Mouse (Mus musculus): ENCODE data around the gene Rabgef1.

GRCm38 (mm10) chr5:130203948-130204347 lies 32.4 kb downstream of the Rabgef1 start:
- TF ChIP-seq ZC3H11A (IDR thresholded peaks at IDR 0.05; ENCODE audit: borderline replicate concordance, low read depth, low read length) (no peak), ZNF384 (IDR thresholded peaks at IDR 0.05; ENCODE audit: low read depth, low read length) (no peak), HCFC1 (IDR thresholded peaks at IDR 0.05; ENCODE audit: borderline replicate concordance, insufficient read depth, low read length) (no peak)
